Mouse (Mus musculus) kidney, adult 2 months (tissue): ENCODE results near the gene Hoxa3.

ENCODE experiments used
- CTCF ChIP-seq: fragments of 200-500 bp; conservative IDR thresholded peaks from 2 replicates; pipeline ENCODE4 v1.5.1; 2011; ENCODE audit warnings: low read depth, mild to moderate bottlenecking, control low read depth, low read length, moderate library complexity, mixed read lengths; ENCODE audit not compliant: insufficient read depth, insufficient read length
- POLR2A ChIP-seq: fragments of 200-500 bp; IDR thresholded peaks from one replicate; pipeline ENCODE4 v1.6.1; 2011; ENCODE audit warnings: low read depth, low read length, control low read depth

- TF ChIP-seq CTCF (no peak), POLR2A (no peak)
Measured at GRCm38 (mm10) chr6:52236806-52237205, 23.7 kb upstream of the Hoxa3 start.
